Mouse (Mus musculus): Measurements from ENCODE around the gene Eno1. TPM values are rescaled to one million over a fixed set of nuclear protein-coding genes. Genes with fewer than 3 reads are reported as not detected.
A peak's percentile ranks its signal among the peaks of the same experiment; 100 is the strongest.
"Not testable (repeated sequence)": the region's sequence is repeated elsewhere in the genome, so short reads cannot be mapped to it uniquely, and the experiment has no call there.

Eno1 gene
- polyA plus RNA-seq, 1 experiment from 2014 or later: 305 TPM

DNA sequence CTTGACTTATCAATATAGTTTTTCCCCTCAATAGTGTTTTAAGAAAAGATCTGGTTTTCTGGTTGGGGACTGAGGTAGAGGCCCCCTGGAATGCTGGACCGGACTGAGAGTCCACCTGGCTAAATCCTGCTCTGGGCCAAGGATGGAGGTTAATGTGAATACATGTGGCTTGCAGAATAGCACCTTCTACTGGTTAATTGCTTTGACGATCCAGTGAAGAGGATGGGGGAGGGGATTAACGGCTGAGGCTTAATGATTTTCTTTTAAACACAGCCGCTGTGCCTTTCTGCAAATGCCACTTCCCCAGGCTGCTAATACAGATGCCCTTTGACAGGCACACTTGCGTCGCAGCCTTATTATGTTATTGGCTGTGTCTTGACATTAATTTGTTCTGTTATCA lies 47.5 kb downstream of the Eno1 start:
- H3K9ac ChIP-seq (replicated peaks; ENCODE audit: low read depth): no peak overlapping the region
- TF ChIP-seq EP300 (IDR thresholded peaks at IDR 0.05) (no peak), CTCF (IDR thresholded peaks at IDR 0.05) (peak; percentile 54)
- H3K4me3 ChIP-seq (ENCODE audit: low read depth, low read length): no peak overlapping the region
- H3K36me3 ChIP-seq (ENCODE audit: insufficient read depth, low read length): no peaks in the 10 kb centered on the region
- ATAC-seq (no peak), DNase-seq (ENCODE audit: low spot score) (peak; percentile 32)
- no peak overlapping the region for H3K4me2 ChIP-seq (replicated peaks; ENCODE audit: low read depth, low read length)
- H3K27ac ChIP-seq (ENCODE audit: low read length): no peak overlapping the region
- no peaks in the 10 kb centered on the region for H3K27me3 ChIP-seq (replicated peaks; ENCODE audit: insufficient read depth, low read length)
- WGBS: 14% methylated on average over 6 of the region's 6 CpGs
- peaks cover 9% of the 10 kb centered on the region; the same call in 1 of the 2 replicates for H3K4me1 ChIP-seq (ENCODE audit: insufficient read depth, low read depth, low read length)
- no peaks in the 10 kb centered on the region for H3K9me3 ChIP-seq (ENCODE audit: low read length)

GRCm38 (mm10) chr4:150286980-150287379 lies 50.5 kb downstream of the Eno1 start:
- H3K4me3 ChIP-seq (ENCODE audit: low read depth, low read length): no peak overlapping the region
- WGBS: 77% methylated on average over 8 of the region's 8 CpGs
- ATAC-seq (no peak), DNase-seq (ENCODE audit: low spot score) (no peak)
- H3K27ac ChIP-seq (ENCODE audit: low read length): no peak overlapping the region
- no peaks in the 10 kb centered on the region for H3K27me3 ChIP-seq (replicated peaks; ENCODE audit: insufficient read depth, low read length)
- TF ChIP-seq EP300 (IDR thresholded peaks at IDR 0.05): no peak
- TF ChIP-seq CTCF (IDR thresholded peaks at IDR 0.05): no peak
- peaks cover 9% of the 10 kb centered on the region; the same call in 1 of the 2 replicates for H3K4me1 ChIP-seq (ENCODE audit: insufficient read depth, low read depth, low read length)
- no peak overlapping the region for H3K4me2 ChIP-seq (replicated peaks; ENCODE audit: low read depth, low read length)
- H3K36me3 ChIP-seq (ENCODE audit: insufficient read depth, low read length): no peaks in the 10 kb centered on the region
- no peak overlapping the region for H3K9ac ChIP-seq (replicated peaks; ENCODE audit: low read depth)
- H3K9me3 ChIP-seq (ENCODE audit: low read length): no peaks in the 10 kb centered on the region

DNA sequence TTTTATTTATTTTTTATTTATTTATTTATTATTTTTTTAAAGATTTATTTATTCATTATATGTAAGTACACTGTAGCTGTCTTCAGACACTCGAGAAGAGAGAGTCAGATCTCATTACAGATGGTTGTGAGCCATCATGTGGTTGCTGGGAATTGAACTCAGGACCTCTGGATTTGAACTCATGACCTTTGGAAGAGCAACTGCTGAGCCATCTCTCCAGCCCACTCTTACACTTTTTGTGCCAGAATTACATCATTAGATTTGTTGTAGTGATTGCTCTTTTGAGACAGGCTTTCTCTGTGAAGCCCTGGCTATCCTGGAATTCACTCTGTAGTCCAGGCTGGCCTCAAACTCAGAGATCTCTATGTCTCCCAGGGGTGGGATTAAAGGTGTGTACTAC lies 50.9 kb downstream of the Eno1 start:
- H3K4me2 ChIP-seq (replicated peaks; ENCODE audit: low read depth, low read length); H3K9ac ChIP-seq (replicated peaks; ENCODE audit: low read depth); ATAC-seq; H3K27me3 ChIP-seq (replicated peaks; ENCODE audit: insufficient read depth, low read length); H3K27ac ChIP-seq (ENCODE audit: low read length); H3K4me1 ChIP-seq (ENCODE audit: insufficient read depth, low read depth, low read length); DNase-seq (ENCODE audit: low spot score); H3K4me3 ChIP-seq (ENCODE audit: low read depth, low read length); H3K9me3 ChIP-seq (ENCODE audit: low read length); H3K36me3 ChIP-seq (ENCODE audit: insufficient read depth, low read length): not testable (repeated sequence)
- WGBS: 75% methylated on average over 1 of the region's 1 CpGs

- Histone ChIP-seq H3K36me3 (ENCODE audit: insufficient read depth, low read length) (no peaks in the 10 kb centered on the region), H3K4me1 (ENCODE audit: insufficient read depth, low read depth, low read length) (no peaks in the 10 kb centered on the region), H3K27me3 (replicated peaks; ENCODE audit: insufficient read depth, low read length) (no peaks in the 10 kb centered on the region), H3K4me3 (ENCODE audit: low read depth, low read length) (no peak overlapping the region), H3K9me3 (ENCODE audit: low read length) (no peaks in the 10 kb centered on the region), H3K9ac (replicated peaks; ENCODE audit: low read depth) (no peak overlapping the region), H3K27ac (ENCODE audit: low read length) (no peak overlapping the region), H3K4me2 (replicated peaks; ENCODE audit: low read depth, low read length) (no peak overlapping the region)
- DNase-seq (ENCODE audit: low spot score) (no peak), ATAC-seq (no peak)
- WGBS: 98% methylated on average over 3 of the region's 3 CpGs
- TF ChIP-seq EP300 (IDR thresholded peaks at IDR 0.05): no peak
- peak; percentile 41 for TF ChIP-seq CTCF (IDR thresholded peaks at IDR 0.05)
These were observed 55.4 kb downstream of the Eno1 start for GRCm38 (mm10) chr4:150291900-150292299.

DNA sequence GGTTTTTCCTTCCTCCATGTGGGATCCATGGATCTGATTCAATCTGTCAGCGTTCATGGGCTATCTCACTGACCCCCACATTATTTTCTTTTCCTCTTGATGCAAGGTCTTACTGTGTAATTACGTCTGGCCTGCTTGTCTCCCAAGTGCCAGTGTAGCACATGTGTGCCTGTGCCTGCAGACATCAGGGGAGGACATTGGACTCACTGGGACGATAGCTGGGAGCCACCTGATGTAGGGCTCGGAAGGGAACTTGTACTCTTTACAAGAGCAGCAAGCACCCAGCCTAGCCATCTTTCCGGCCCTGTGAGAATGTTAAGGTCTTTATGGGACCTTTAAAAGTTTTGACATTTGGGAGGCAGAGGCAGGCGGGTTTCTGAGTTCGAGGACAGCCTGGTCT lies 58.3 kb downstream of the Eno1 start:
- DNase-seq (ENCODE audit: low spot score) (no peak), ATAC-seq (no peak)
- Histone ChIP-seq H3K27me3 (replicated peaks; ENCODE audit: insufficient read depth, low read length) (no peaks in the 10 kb centered on the region), H3K27ac (ENCODE audit: low read length) (no peak overlapping the region), H3K4me2 (replicated peaks; ENCODE audit: low read depth, low read length) (no peak overlapping the region), H3K9me3 (ENCODE audit: low read length) (no peaks in the 10 kb centered on the region), H3K36me3 (ENCODE audit: insufficient read depth, low read length) (no peaks in the 10 kb centered on the region), H3K4me1 (ENCODE audit: insufficient read depth, low read depth, low read length) (no peaks in the 10 kb centered on the region), H3K4me3 (ENCODE audit: low read depth, low read length) (no peak overlapping the region), H3K9ac (replicated peaks; ENCODE audit: low read depth) (no peak overlapping the region)
- TF ChIP-seq CTCF (IDR thresholded peaks at IDR 0.05) (no peak), EP300 (IDR thresholded peaks at IDR 0.05) (no peak)
- WGBS: 96% methylated on average over 7 of the region's 7 CpGs

DNA sequence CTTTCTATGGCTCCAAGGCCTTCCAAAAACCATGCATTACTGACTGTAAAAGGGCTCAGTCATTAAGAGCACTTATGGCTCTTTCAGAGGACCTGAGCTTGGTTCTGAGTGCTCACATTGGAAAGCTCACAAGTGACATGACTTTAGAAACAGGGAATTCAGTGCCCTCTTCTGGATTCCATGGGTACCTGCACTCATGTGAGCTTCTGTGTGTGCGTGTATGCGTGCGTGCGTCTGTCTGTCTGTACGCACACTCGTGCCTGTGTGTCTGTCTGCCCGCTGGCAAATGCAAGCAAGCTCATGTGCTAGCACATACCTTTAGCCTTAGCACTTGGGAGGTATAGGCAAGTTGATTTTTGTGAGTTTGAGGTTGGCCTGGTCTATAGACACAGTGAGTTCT lies 59.4 kb downstream of the Eno1 start:
- 95% methylated on average over 7 of the region's 7 CpGs for WGBS
- Histone ChIP-seq H3K9ac (replicated peaks; ENCODE audit: low read depth) (no peak overlapping the region), H3K27ac (ENCODE audit: low read length) (no peak overlapping the region), H3K9me3 (ENCODE audit: low read length) (no peaks in the 10 kb centered on the region), H3K27me3 (replicated peaks; ENCODE audit: insufficient read depth, low read length) (no peaks in the 10 kb centered on the region), H3K36me3 (ENCODE audit: insufficient read depth, low read length) (no peaks in the 10 kb centered on the region), H3K4me2 (replicated peaks; ENCODE audit: low read depth, low read length) (no peak overlapping the region), H3K4me1 (ENCODE audit: insufficient read depth, low read depth, low read length) (no peaks in the 10 kb centered on the region), H3K4me3 (ENCODE audit: low read depth, low read length) (no peak overlapping the region)
- TF ChIP-seq CTCF (IDR thresholded peaks at IDR 0.05): peak; percentile 49
- TF ChIP-seq EP300 (IDR thresholded peaks at IDR 0.05): no peak
- no peak for ATAC-seq
- DNase-seq (ENCODE audit: low spot score): no peak

Other genes starting within 250 kb of the Eno1 start
- 44.8 and 45.8 TPM in 2 replicates for gene H6pd, start 227.7 kb upstream of the Eno1 start, polyA plus RNA-seq (2015; fragmentation: Nextera tagmentation; extraction: Ambion mirVana)
- 1.6 TPM in 2 replicates for gene Gpr157, start 149.4 kb upstream of the Eno1 start, polyA plus RNA-seq (2015; fragmentation: Nextera tagmentation; extraction: Ambion mirVana)
- 0.23 and 0.60 TPM in 2 replicates for gene Slc2a5, start 117.4 kb upstream of the Eno1 start, polyA plus RNA-seq (2015; fragmentation: Nextera tagmentation; extraction: Ambion mirVana)
- gene Slc2a7, start 87.7 kb upstream of the Eno1 start, polyA plus RNA-seq (2015; fragmentation: Nextera tagmentation; extraction: Ambion mirVana): not detected in 2 replicates
- gene Car6, start 35.4 kb upstream of the Eno1 start, polyA plus RNA-seq (2015; fragmentation: Nextera tagmentation; extraction: Ambion mirVana): 0.27 and 0.32 TPM in 2 replicates
- gene Rere, start 44.9 kb downstream of the Eno1 start, polyA plus RNA-seq (2015; fragmentation: Nextera tagmentation; extraction: Ambion mirVana): 15.7 and 16.0 TPM in 2 replicates